Mouse (Mus musculus) neural tube, embryonic 13.5 days (tissue): ENCODE data around the gene Gtpbp6. TPM values are rescaled to one million over a fixed set of nuclear protein-coding genes. Genes with fewer than 3 reads are reported as not detected.
"Not testable (repeated sequence)": the region's sequence is repeated elsewhere in the genome, so short reads cannot be mapped to it uniquely, and the experiment has no call there.

ENCODE experiments used
- ATAC-seq: fragments of 200-750 bp; cut with Nextera tagmentation; 2 replicates; pipeline ENCODE4 v1.8.0; 2017; ENCODE audit warnings: low read depth, mild to moderate bottlenecking, moderate TSS enrichment, moderate library complexity
- H3K27ac ChIP-seq: fragments of 300-500 bp; sonication (generic); replicated peaks from 2 replicates; pipeline ENCODE4 v1.5.1; 2015; ENCODE audit warnings: moderate library complexity, mild to moderate bottlenecking, inconsistent platforms
- H3K27me3 ChIP-seq: fragments of 300-500 bp; sonication (generic); 2 replicates; pipeline ENCODE4 v1.6.1; 2015; ENCODE audit warnings: mild to moderate bottlenecking, inconsistent platforms
- H3K36me3 ChIP-seq: fragments of 300-500 bp; sonication (generic); 2 replicates; pipeline ENCODE4 v1.6.1; 2015; ENCODE audit warnings: mild to moderate bottlenecking, inconsistent platforms
- H3K4me1 ChIP-seq: fragments of 300-500 bp; sonication (generic); replicated peaks from 2 replicates; pipeline ENCODE4 v1.6.1; 2015; ENCODE audit warnings: inconsistent platforms
- H3K4me2 ChIP-seq: fragments of 300-500 bp; sonication (generic); 2 replicates; pipeline ENCODE4 v1.6.1; 2015; ENCODE audit warnings: inconsistent platforms, mild to moderate bottlenecking, moderate library complexity
- H3K4me3 ChIP-seq: fragments of 300-500 bp; sonication (generic); 2 replicates; pipeline ENCODE4 v1.5.1; 2015; ENCODE audit warnings: mild to moderate bottlenecking, inconsistent platforms
- H3K9ac ChIP-seq: fragments of 300-500 bp; sonication (generic); 2 replicates; pipeline ENCODE4 v1.6.1; 2015; ENCODE audit warnings: moderate library complexity, mild to moderate bottlenecking, inconsistent platforms
- H3K9me3 ChIP-seq: fragments of 300-500 bp; sonication (generic); 2 replicates; pipeline ENCODE4 v1.6.1; 2016; ENCODE audit warnings: inconsistent platforms
- WGBS: fragments of 180-500 bp; shearing (Covaris S2); methylation state at CpG from one replicate; pipeline ENCODE4 v1.1.7; 2015; 5-methylcytosine and 5-hydroxymethylcytosine counted together
- polyA plus RNA-seq: library from polyadenylated mRNA; unstranded; fragments of >200 nt; fragmentation: Nextera tagmentation; extraction: Ambion mirVana; gene quantifications from 2 replicates; pipeline ENCODE4 v1.2.1, GENCODE M21; 2015

Gtpbp6 gene
- 49.4 and 58.0 TPM in 2 replicates for polyA plus RNA-seq

- Histone ChIP-seq H3K36me3 (peaks cover 50% of the 10 kb centered on the region), H3K9ac (peak within 1 kb of the TSS; percentile 84), H3K4me2 (peak within 1 kb of the TSS; percentile 96), H3K9me3 (no peaks in the 10 kb centered on the region), H3K27ac (peak within 1 kb of the TSS; percentile 97), H3K4me3 (peak within 1 kb of the TSS; percentile 74), H3K27me3 (no peaks in the 10 kb centered on the region), H3K4me1 (peaks cover 25% of the 10 kb centered on the region)
- peak; percentile 81 for ATAC-seq
- under 1% methylated on average over 70 of the region's 71 CpGs for WGBS
Observed at GRCm38 (mm10) chr5:110107581-110108304, at the start of gene Gtpbp6. Gtpbp6 (minus strand) TSS chr5:110108197.

GRCm38 (mm10) chr5:110143007-110143406 lies 35.0 kb upstream of the Gtpbp6 start:
- WGBS: 91% methylated on average over 5 of the region's 5 CpGs
- ATAC-seq: no peak
- H3K36me3 ChIP-seq: peaks cover 89% of the 10 kb centered on the region
- no peak overlapping the region for H3K4me2 ChIP-seq
- H3K9me3 ChIP-seq: no peaks in the 10 kb centered on the region
- H3K9ac ChIP-seq: no peak overlapping the region
- no peaks in the 10 kb centered on the region for H3K27me3 ChIP-seq
- H3K27ac ChIP-seq: no peak overlapping the region
- no peak overlapping the region for H3K4me3 ChIP-seq
- no peaks in the 10 kb centered on the region for H3K4me1 ChIP-seq

GRCm38 (mm10) chr5:110142309-110142708 lies 34.3 kb upstream of the Gtpbp6 start:
- WGBS: 97% methylated on average over 2 of the region's 2 CpGs
- H3K9me3 ChIP-seq: no peaks in the 10 kb centered on the region
- H3K36me3 ChIP-seq: peaks cover 87% of the 10 kb centered on the region
- no peak overlapping the region for H3K27ac ChIP-seq
- no peak overlapping the region for H3K4me2 ChIP-seq
- H3K27me3 ChIP-seq: no peaks in the 10 kb centered on the region
- no peak for ATAC-seq
- no peak overlapping the region for H3K4me3 ChIP-seq
- H3K4me1 ChIP-seq: peaks cover under 1% of the 10 kb centered on the region
- H3K9ac ChIP-seq: no peak overlapping the region

- Histone ChIP-seq H3K4me2 (no peak overlapping the region), H3K4me3 (no peak overlapping the region), H3K4me1 (peaks cover 12% of the 10 kb centered on the region), H3K9me3 (no peaks in the 10 kb centered on the region), H3K27ac (no peak overlapping the region), H3K36me3 (peaks cover 69% of the 10 kb centered on the region), H3K27me3 (no peaks in the 10 kb centered on the region), H3K9ac (no peak overlapping the region)
- ATAC-seq: no peak
- 91% methylated on average over 7 of the region's 7 CpGs for WGBS
Observed at GRCm38 (mm10) chr5:110140424-110140823, 32.4 kb upstream of the Gtpbp6 start.

- WGBS: 96% methylated on average over 3 of the region's 3 CpGs
- no peaks in the 10 kb centered on the region for H3K27me3 ChIP-seq
- peaks cover 58% of the 10 kb centered on the region for H3K36me3 ChIP-seq
- no peak overlapping the region for H3K27ac ChIP-seq
- peaks cover 15% of the 10 kb centered on the region for H3K4me1 ChIP-seq
- ATAC-seq: no peak
- H3K4me2 ChIP-seq: no peak overlapping the region
- no peak overlapping the region for H3K4me3 ChIP-seq
- no peaks in the 10 kb centered on the region for H3K9me3 ChIP-seq
- no peak overlapping the region for H3K9ac ChIP-seq
Observed at GRCm38 (mm10) chr5:110139325-110139724, 31.3 kb upstream of the Gtpbp6 start.

GRCm38 (mm10) chr5:110137816-110138215 lies 29.8 kb upstream of the Gtpbp6 start:
- 97% methylated on average over 3 of the region's 3 CpGs for WGBS
- H3K4me2 ChIP-seq: no peak overlapping the region
- H3K36me3 ChIP-seq: peaks cover 46% of the 10 kb centered on the region
- H3K9me3 ChIP-seq: no peaks in the 10 kb centered on the region
- no peak overlapping the region for H3K9ac ChIP-seq
- ATAC-seq: no peak
- peaks cover 15% of the 10 kb centered on the region for H3K4me1 ChIP-seq
- H3K4me3 ChIP-seq: no peak overlapping the region
- H3K27ac ChIP-seq: no peak overlapping the region
- no peaks in the 10 kb centered on the region for H3K27me3 ChIP-seq

GRCm38 (mm10) chr5:110136087-110136464 lies 28.1 kb upstream of the Gtpbp6 start:
- 7% methylated on average over 18 of the region's 18 CpGs for WGBS
- H3K4me3 ChIP-seq: peak overlapping the region; percentile 62
- peak overlapping the region; percentile 87 for H3K4me2 ChIP-seq
- H3K4me1 ChIP-seq: peaks cover 15% of the 10 kb centered on the region
- no peaks in the 10 kb centered on the region for H3K27me3 ChIP-seq
- peak; percentile 72; the same call in 1 of the 2 replicates for ATAC-seq
- peak overlapping the region; percentile 80 for H3K27ac ChIP-seq
- no peaks in the 10 kb centered on the region for H3K9me3 ChIP-seq
- H3K36me3 ChIP-seq: peaks cover 35% of the 10 kb centered on the region
- H3K9ac ChIP-seq: peak overlapping the region; percentile 87

- peak within 1 kb of the TSS; percentile 62 for H3K4me3 ChIP-seq
- H3K9me3 ChIP-seq: no peaks in the 10 kb centered on the region
- H3K27me3 ChIP-seq: no peaks in the 10 kb centered on the region
- 4% methylated on average over 46 of the region's 46 CpGs for WGBS
- peak within 1 kb of the TSS; percentile 87 for H3K4me2 ChIP-seq
- H3K9ac ChIP-seq: peak within 1 kb of the TSS; percentile 87
- H3K4me1 ChIP-seq: peaks cover 15% of the 10 kb centered on the region
- peak within 1 kb of the TSS; percentile 80 for H3K27ac ChIP-seq
- peak; percentile 100 for ATAC-seq
- peaks cover 36% of the 10 kb centered on the region for H3K36me3 ChIP-seq
Observed at GRCm38 (mm10) chr5:110135293-110136086, 27.5 kb upstream of the Gtpbp6 start, which contains the start of gene Chfr. Chfr (plus strand) TSS chr5:110135842.

- not testable (repeated sequence) for ATAC-seq, H3K9ac ChIP-seq, H3K4me3 ChIP-seq, H3K9me3 ChIP-seq, H3K4me2 ChIP-seq, H3K27me3 ChIP-seq, H3K27ac ChIP-seq, H3K4me1 ChIP-seq
- WGBS: 84% methylated on average over 3 of the region's 3 CpGs
- peaks cover 85% of the 10 kb centered on the region for H3K36me3 ChIP-seq
Observed at GRCm38 (mm10) chr5:110122380-110122779, 14.4 kb upstream of the Gtpbp6 start.

GRCm38 (mm10) chr5:110109991-110110441 lies 2.0 kb upstream of the Gtpbp6 start, which contains the start of gene Zfp605:
Zfp605 (plus strand) TSS chr5:110110092.
- Histone ChIP-seq H3K36me3 (peaks cover 47% of the 10 kb centered on the region), H3K4me1 (peaks cover 25% of the 10 kb centered on the region), H3K27me3 (no peaks in the 10 kb centered on the region), H3K4me2 (peak within 1 kb of the TSS; percentile 74), H3K4me3 (peak within 1 kb of the TSS; percentile 64), H3K27ac (peak within 1 kb of the TSS; percentile 92), H3K9me3 (no peaks in the 10 kb centered on the region), H3K9ac (peak within 1 kb of the TSS; percentile 80)
- under 1% methylated on average over 12 of the region's 12 CpGs for WGBS
- peak; percentile 54 for ATAC-seq

- Histone ChIP-seq H3K4me2 (peak overlapping the region; percentile 96), H3K27ac (peak overlapping the region; percentile 97), H3K4me1 (peaks cover 25% of the 10 kb centered on the region), H3K9ac (no peak overlapping the region), H3K9me3 (no peaks in the 10 kb centered on the region), H3K27me3 (no peaks in the 10 kb centered on the region), H3K4me3 (peak overlapping the region; percentile 74), H3K36me3 (peaks cover 50% of the 10 kb centered on the region)
- 1% methylated on average over 7 of the region's 7 CpGs for WGBS
- ATAC-seq: no peak
Observed at GRCm38 (mm10) chr5:110108305-110108628, 270 bp upstream of the Gtpbp6 start.

GRCm38 (mm10) chr5:110106901-110107564 lies 964 bp downstream of the Gtpbp6 start:
- Histone ChIP-seq H3K4me1 (peaks cover 27% of the 10 kb centered on the region), H3K9me3 (no peaks in the 10 kb centered on the region), H3K27ac (peak overlapping the region; percentile 97), H3K4me2 (peak overlapping the region; percentile 96), H3K9ac (peak overlapping the region; percentile 84), H3K4me3 (peak overlapping the region; percentile 74), H3K27me3 (no peaks in the 10 kb centered on the region), H3K36me3 (peaks cover 48% of the 10 kb centered on the region)
- peak; percentile 15 for ATAC-seq
- WGBS: 16% methylated on average over 39 of the region's 41 CpGs
